Comparison of ENCODE assay signal across 8 mouse cellular contexts in the genomic region with DNA sequence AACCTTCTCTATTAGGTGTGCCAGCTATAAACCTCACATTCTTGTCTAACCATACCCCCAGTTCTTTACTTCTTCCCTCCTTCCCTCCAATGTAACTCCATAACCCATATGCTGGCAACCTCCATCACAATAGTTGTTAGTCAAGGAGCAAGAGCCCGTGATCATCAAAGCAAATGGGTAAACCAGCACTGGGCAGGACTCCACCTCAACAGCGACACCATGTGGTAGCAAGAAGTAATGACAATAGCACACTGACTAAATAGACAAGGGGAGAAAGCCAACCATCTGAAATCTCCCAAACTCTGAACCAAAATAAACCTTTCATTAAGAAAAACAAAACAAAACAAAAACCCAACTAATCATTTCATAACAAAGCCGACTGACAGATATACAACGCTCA.
DNase-seq lines count a peak whose midpoint lies in the region; ATAC-seq and TF ChIP-seq lines count a peak whose summit lies in the region.

No protein-coding gene starts in this region.

- H3K9ac ChIP-seq in midbrain, embryonic 13.5 days (replicated peaks), result no peak overlapping the region
- H3K9ac ChIP-seq in neural tube, embryonic 11.5 days (ENCODE audit: low read length), result no peak overlapping the region

- no peak overlapping the region for H3K4me3 ChIP-seq in midbrain, embryonic 10.5 days
- no peak overlapping the region for H3K4me3 ChIP-seq in midbrain, embryonic 13.5 days (replicated peaks)
- H3K4me3 ChIP-seq in bone marrow, adult 2 months (replicated peaks; ENCODE audit: control insufficient read depth, low read depth, low read length), result no peak overlapping the region
- no peak overlapping the region for H3K4me3 ChIP-seq in neural tube, embryonic 11.5 days (ENCODE audit: low read depth, low read length)

- TF ChIP-seq CTCF in bone marrow, adult 2 months (IDR thresholded peaks at IDR 0.05; ENCODE audit: control insufficient read depth, insufficient read depth, low read length), result peak; percentile 69

- DNase-seq in gastrocnemius, adult 18-20 months (ENCODE audit: low spot score), result peak; percentile 4
- DNase-seq in gastrocnemius, adult 8-10 months (ENCODE audit: low spot score in 2 of 2), result no peak
- peak; percentile 50 for DNase-seq in midbrain, embryonic 10.5 days (ENCODE audit: low spot score)
- DNase-seq in heart, postnatal 14 days, result peak; percentile 6 to 36
- peak; percentile 46 for DNase-seq in neural tube, embryonic 11.5 days (ENCODE audit: low spot score)
- DNase-seq in urinary bladder, postnatal 4 days (ENCODE audit: low spot score in 2 of 2), result no peak

- H3K9me3 ChIP-seq in midbrain, embryonic 10.5 days (replicated peaks), result no peaks in the 10 kb centered on the region
- no peaks in the 10 kb centered on the region for H3K9me3 ChIP-seq in midbrain, embryonic 13.5 days
- H3K9me3 ChIP-seq in neural tube, embryonic 11.5 days (ENCODE audit: control insufficient read depth, low read length), result no peaks in the 10 kb centered on the region

- peaks cover 18% of the 10 kb centered on the region for H3K4me1 ChIP-seq in midbrain, embryonic 10.5 days
- H3K4me1 ChIP-seq in midbrain, embryonic 13.5 days (replicated peaks), result peaks cover 14% of the 10 kb centered on the region
- no peaks in the 10 kb centered on the region for H3K4me1 ChIP-seq in bone marrow, adult 2 months (ENCODE audit: control insufficient read depth, insufficient read depth, low read length)
- peaks cover 4% of the 10 kb centered on the region; the same call in 1 of the 2 replicates for H3K4me1 ChIP-seq in neural tube, embryonic 11.5 days (ENCODE audit: control insufficient read depth, insufficient read depth, low read length)

- ATAC-seq in midbrain, embryonic 13.5 days, result no peak
- no peak for ATAC-seq in neural tube, embryonic 11.5 days (ENCODE audit: insufficient read depth, low FRiP score, low TSS enrichment)

- no peak overlapping the region for H3K4me2 ChIP-seq in midbrain, embryonic 13.5 days (replicated peaks)
- no peak overlapping the region for H3K4me2 ChIP-seq in neural tube, embryonic 11.5 days (ENCODE audit: low read depth)

- WGBS in midbrain, embryonic 10.5 days, result 15% methylated on average over 4 of the region's 4 CpGs
- 16% methylated on average over 4 of the region's 4 CpGs for whole genome bisulfite sequencing in midbrain, embryonic 13.5 days
- WGBS in bone marrow, adult 2 months, result 18% methylated on average over 4 of the region's 4 CpGs
- WGBS in neural tube, embryonic 11.5 days, result 9% methylated on average over 4 of the region's 4 CpGs

- TF ChIP-seq POLR2A in bone marrow, adult 2 months (IDR thresholded peaks at IDR 0.05; ENCODE audit: borderline replicate concordance, control insufficient read depth, low read depth, low read length), result no peak

- peaks cover 26% of the 10 kb centered on the region for H3K27me3 ChIP-seq in midbrain, embryonic 10.5 days (ENCODE audit: low read depth, poor library complexity, severe bottlenecking)
- H3K27me3 ChIP-seq in midbrain, embryonic 13.5 days, result peaks cover 18% of the 10 kb centered on the region
- no peaks in the 10 kb centered on the region for H3K27me3 ChIP-seq in neural tube, embryonic 11.5 days (ENCODE audit: control insufficient read depth, insufficient read depth, low read length)

- intact Hi-C loops in heart, postnatal 14 days (cut with DNase I), result no loop called here

- H3K36me3 ChIP-seq in midbrain, embryonic 10.5 days, result no peaks in the 10 kb centered on the region
- no peaks in the 10 kb centered on the region for H3K36me3 ChIP-seq in midbrain, embryonic 13.5 days
- no peaks in the 10 kb centered on the region for H3K36me3 ChIP-seq in neural tube, embryonic 11.5 days (ENCODE audit: control insufficient read depth, insufficient read depth, low read length)

- no peak overlapping the region for H3K27ac ChIP-seq in midbrain, embryonic 10.5 days (replicated peaks)
- H3K27ac ChIP-seq in midbrain, embryonic 13.5 days, result no peak overlapping the region
- no peak overlapping the region for H3K27ac ChIP-seq in bone marrow, adult 2 months (ENCODE audit: control insufficient read depth, insufficient read depth, low read depth, low read length, poor library complexity)
- H3K27ac ChIP-seq in neural tube, embryonic 11.5 days (ENCODE audit: low read depth, low read length), result no peak overlapping the region

Comparison
In these comparisons a context has a peak if more than half of its experiments do, and no peak if none do; other contexts are left out.
1. DNase-seq: peak in gastrocnemius, adult 18-20 months (single experiment), midbrain, embryonic 10.5 days (single experiment), heart, postnatal 14 days (2 of 2) and neural tube, embryonic 11.5 days (single experiment); none in gastrocnemius, adult 8-10 months (0 of 2) and urinary bladder, postnatal 4 days (0 of 2).